Mouse (Mus musculus): ENCODE data around the gene Gtdc1.

- no peak for TF ChIP-seq CTCF (IDR thresholded peaks at IDR 0.05; ENCODE audit: extremely low read depth, insufficient read depth, low read length)
- TF ChIP-seq POLR2A (IDR thresholded peaks at IDR 0.05; ENCODE audit: extremely low read depth, insufficient read depth, low read length): no peak
These were observed 41.8 kb upstream of the Gtdc1 start for GRCm38 (mm10) chr2:44969226-44969625.

Data from cortical plate, adult 2 months (tissue).